Mouse (Mus musculus) MN1 (cell line): ENCODE data around the gene Gabpb2.
"Not testable (repeated sequence)": the region's sequence is repeated elsewhere in the genome, so short reads cannot be mapped to it uniquely, and the experiment has no call there.

ENCODE experiments used
- DNase-seq: peaks from one replicate; pipeline ENCODE4 v3.0.0-alpha.2; 2016; ENCODE audit warnings: low spot score

The Gabpb2 gene

GRCm38 (mm10) chr3:95231298-95232221 lies 13.8 kb upstream of the Gabpb2 start, which contains the start of gene Mllt11:
TSS of gene Mllt11 (minus strand) at chr3:95232171.
- DNase-seq = no peak

- no peak for DNase-seq
Measured at GRCm38 (mm10) chr3:95230495-95231297, 13.0 kb upstream of the Gabpb2 start.

DNA sequence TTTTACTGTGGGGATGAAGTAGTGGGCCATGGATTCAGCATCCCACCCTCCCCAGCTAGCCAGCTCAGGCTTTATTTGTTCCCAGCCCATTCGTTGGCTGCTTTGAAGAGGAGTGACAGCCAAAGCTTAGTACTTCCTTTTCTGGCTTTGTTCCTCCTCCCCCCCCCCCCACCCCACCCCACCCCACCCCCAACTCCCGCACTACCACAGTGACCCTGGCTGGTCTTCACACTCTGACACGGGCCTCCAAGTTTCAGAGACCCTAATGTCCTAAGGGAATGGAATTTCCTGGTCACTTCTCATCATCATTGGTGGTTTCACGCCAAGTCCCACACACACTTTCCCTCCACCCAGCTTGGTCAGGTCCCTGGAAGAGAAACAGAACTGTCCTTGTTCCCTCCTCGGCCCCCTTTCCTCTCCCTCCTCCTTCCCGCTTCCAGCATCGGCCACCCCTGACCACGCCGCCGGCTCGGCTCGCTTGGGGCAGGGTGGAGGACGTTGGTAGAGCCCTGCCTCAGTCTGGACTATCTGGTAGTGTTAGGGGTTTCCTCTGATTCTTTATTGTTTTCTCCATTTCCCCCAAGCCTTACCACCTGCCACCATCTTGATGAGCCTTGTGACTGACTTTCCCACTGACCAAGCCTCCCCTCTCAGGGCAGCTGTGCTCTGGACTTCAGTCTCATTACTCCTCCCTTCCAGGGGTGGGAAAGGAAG lies 12.2 kb upstream of the Gabpb2 start:
- DNase-seq = no peak

DNA sequence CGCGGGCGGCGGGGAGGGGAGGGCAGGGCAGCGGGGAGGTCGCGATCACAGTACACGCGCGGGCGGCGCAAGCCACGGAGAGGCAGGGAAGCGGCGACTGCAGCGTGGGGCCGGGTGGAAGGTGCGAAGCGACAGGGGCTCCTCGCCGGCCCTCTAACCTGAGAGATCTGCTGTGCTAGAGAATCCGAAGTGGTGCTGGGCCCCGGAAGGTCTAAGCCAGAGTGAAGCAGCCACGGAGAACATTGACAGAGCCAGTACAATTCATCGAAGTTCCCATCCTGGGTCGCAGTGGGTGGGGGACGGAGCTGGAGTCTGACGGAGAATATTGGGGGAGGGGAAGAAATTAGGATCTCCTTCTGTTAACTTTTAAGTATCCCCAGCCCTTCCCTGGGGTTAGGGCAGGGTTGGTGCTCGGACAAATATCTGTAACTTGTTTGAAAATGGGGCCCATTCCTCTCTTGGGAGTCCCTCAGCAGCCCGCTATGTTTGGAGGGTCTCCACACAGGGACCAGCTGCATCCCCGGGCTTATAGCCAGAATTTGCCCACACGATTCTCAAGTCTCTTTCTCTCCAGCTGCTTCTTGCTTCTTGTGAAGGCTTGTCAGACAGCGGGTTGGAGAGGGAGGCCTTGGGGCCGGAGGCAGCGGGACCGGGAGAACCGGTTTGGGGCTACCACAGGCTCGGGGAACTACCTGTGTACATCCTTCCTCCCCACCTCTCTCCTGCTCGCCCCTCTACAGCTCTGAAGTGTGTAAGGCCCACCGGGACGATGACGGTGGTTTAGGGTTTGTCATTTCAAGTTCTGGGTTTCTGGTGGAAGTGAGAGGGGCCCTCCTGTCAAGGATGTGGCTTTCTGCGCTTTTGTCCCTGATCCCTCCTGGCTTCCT lies 11.4 kb upstream of the Gabpb2 start:
- DNase-seq = peak; percentile 23

GRCm38 (mm10) chr3:95228148-95228893 lies 10.6 kb upstream of the Gabpb2 start, which contains the start of gene Cdc42se1:
TSS of gene Cdc42se1 (plus strand) at chr3:95228732.
- DNase-seq = peak; percentile 87

GRCm38 (mm10) chr3:95227214-95227613 lies 9.5 kb upstream of the Gabpb2 start:
- DNase-seq = peak; percentile 31

GRCm38 (mm10) chr3:95224295-95224694 lies 6.6 kb upstream of the Gabpb2 start:
- DNase-seq = peak; percentile 34

DNA sequence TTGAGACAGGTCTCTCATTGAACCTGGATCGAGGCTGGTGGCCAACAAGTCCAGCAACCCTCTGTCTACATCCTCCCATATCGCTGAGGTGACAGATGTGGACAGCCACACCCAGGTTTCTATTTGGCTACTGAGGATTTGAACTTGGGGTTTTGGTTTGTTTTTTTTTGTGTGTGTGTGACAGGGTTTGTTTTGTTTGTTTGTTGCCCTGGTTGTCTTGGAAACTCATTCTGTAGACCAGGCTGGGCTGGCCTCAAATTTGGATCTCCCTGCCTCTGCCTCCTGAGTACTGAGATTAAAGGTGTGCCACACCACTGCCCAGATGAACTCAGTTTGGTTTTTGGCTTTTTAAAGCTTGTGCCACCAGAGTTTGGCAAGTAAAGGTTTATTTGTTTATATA lies 5.3 kb upstream of the Gabpb2 start:
- no peak for DNase-seq

- DNase-seq = peak; percentile 32
Measured at GRCm38 (mm10) chr3:95218466-95219137, 886 bp upstream of the Gabpb2 start.

- DNase-seq = no peak
Measured at GRCm38 (mm10) chr3:95216655-95217254, 961 bp downstream of the Gabpb2 start.

- DNase-seq = no peak
Measured at GRCm38 (mm10) chr3:95213609-95213975, 4.1 kb downstream of the Gabpb2 start.

GRCm38 (mm10) chr3:95212889-95213608 lies 4.7 kb downstream of the Gabpb2 start:
- DNase-seq = not testable (repeated sequence)

DNA sequence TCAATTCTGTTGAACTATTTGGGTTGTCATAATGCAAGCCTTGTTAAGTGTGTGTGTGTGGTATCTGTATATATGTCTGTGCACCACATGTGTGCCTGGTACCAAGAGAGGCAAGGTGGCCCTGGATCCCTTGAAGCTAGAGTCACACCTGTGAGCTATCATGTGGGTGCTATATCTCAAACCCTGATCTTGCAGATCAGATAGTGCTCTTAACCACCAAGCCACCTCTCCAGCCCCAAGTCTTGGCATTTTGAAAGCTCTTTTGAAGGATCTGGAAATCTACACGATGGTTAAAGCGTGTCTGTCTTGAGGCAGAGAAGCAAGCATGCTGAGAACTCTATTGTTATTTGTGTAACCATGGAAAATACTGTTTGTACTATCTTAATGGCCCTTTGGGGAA lies 7.1 kb downstream of the Gabpb2 start:
- no peak for DNase-seq

DNA sequence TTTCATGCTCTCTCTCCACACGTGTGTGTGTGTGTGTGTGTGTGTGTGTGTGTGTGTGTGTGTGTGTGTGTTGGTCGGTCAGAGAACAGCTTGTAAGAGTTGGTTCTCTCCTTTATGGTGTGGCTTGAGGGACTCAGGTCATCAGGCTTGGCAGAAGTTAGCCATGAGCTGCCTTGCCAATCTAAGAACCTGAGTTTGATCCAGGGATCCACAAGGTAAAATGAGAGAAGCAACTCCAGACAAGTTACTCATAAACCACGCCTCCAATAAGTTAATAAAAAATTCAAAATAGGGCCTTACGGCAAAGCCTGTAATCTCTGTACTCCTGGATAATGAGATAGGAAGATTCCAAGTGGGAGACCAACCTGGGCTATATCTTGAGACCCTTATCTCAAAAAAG lies 9.4 kb downstream of the Gabpb2 start:
- DNase-seq = no peak

- no peak for DNase-seq
Measured at GRCm38 (mm10) chr3:95203880-95204279, 13.8 kb downstream of the Gabpb2 start.

DNA sequence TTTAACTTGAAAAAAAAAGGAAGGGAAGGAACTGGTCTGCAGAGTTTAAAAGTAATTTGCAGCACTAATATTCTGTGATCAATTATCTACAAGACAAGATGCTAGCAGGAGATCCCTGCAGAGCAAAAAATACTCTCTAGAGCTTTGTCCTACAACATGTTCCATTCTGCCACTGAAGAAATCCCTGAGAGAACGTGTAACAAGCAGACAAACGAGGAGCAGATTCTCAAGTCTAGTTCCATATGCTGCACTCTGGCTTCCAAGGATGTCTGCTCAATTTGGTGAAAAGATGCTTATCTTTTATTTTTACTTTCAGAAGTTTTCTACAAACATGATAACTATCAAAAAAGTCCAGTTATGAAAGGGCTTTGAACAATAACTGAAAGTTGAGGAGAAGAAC lies 17.2 kb downstream of the Gabpb2 start:
- no peak for DNase-seq

- no peak for DNase-seq
Measured at GRCm38 (mm10) chr3:95200132-95200531, 17.6 kb downstream of the Gabpb2 start.

DNA sequence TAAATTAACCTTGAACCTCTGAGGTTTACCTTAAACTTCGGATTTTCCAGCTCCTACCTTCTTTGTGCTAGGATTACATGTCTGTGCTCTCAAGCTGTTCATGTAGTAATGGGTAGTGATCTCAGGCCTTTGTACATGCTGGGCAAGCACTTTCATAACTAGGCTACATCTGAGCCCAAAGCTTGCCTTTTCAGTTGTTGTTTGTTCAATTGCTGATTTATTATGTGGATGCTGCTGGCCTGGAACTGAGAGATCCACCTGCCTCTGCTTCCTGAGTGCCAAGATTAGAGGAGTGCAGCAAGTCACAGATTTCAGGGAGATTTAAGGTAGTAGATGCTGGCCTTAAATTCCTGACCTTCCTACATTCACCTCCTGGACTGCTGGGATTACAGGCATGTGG lies 18.6 kb downstream of the Gabpb2 start:
- DNase-seq = no peak

DNA sequence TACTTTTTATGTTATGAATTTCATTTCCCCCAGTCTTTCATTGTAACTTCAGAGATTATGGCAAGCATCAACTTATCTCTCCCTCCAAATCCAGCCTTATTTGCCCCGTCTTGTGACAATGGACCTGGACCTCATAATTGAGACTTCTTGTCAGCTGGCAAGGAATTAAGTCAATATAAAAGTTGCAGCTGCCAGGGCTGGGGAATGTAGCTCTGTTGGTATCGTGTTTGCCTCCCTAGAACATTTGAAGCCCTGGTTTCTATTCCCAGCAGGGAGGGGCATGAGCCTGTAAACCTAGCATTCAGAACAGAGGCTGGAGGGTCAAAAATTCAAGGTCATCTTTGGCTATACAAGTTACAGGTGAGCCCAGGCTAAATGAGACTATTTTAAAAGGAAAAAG lies 21.9 kb downstream of the Gabpb2 start:
- no peak for DNase-seq
